Mouse (Mus musculus) layer of hippocampus, postnatal 36 days (tissue): ENCODE data around the gene S100a1. TPM values are rescaled to one million over a fixed set of nuclear protein-coding genes. Genes with fewer than 3 reads are reported as not detected.
A peak's percentile ranks its signal among the peaks of the same experiment; 100 is the strongest.

Source experiments
- DNase-seq, 2 experiments: peaks; one replicate each; pipeline ENCODE4 v3.0.0; 2022
- total RNA-seq, 2 experiments: library from RNA; stranded (reverse); gene quantifications; 2 replicates each; pipeline ENCODE4 v1.2.3; 2021

The S100a1 gene
- total RNA-seq, 2 experiments from 2014 or later: 95.5 to 98.7 TPM

DNA sequence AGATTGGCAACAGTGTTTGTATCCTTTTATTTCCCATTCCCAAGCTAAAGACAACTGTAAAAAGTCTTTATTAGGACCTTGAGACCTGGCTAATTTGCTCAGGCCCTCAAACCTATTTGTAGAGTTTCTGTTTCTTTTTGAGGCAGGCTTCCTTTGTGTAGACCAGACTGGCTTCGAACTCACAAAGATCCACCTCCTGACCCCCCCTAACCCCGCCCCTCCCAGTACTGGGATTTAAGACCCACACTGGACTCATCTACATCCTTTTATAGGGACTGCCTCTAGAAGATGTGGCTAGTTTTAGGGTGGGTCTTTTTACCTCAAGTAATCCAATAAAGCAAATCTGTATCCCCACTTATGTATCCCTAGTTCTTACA lies 4.5 kb downstream of the S100a1 start:
- no peak for DNase-seq

DNA sequence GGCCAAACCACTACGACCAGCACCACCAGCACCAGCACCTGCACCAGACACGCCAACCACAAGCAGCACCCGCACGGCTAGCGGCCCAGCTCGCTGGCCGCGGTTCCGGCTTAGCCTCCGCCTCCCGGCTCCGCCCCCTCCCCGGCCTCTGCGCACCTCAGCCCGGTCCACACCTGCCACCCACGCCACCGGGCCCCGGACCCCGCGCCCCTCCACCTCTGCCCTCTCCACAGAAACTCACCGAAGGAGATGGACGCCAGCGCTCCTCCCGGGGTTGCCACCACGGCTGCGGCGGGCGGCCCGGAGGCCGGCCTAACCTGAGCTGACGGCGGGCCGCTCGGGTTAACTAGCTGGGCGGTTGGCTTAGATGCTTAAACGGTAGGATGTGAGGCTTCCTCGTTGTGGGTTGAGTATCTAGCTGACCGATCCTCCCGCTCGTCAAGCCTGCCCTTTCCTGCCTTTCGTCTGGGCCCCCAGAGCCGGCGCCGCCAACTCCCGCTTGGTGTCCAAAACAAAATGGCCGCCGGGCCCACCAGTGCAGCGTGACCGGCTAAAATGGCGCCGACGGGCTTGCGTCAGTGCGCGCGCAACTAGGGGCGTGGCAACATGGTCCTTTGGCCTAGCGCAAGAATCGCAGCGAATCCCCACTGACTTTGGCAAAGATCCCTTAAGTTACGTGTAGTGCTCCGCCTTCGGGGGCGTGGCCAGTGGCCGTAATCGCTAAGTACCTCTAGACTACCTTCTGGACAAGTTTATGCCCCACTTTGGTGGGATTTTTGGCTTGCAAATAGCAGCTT lies 5.0 kb downstream of the S100a1 start, which contains the start of gene Chtop:
Gene Chtop, minus strand, starts transcription at position 549 of the 797 bp plus-strand sequence.
- peak; percentile 98 to 99 for DNase-seq

DNA sequence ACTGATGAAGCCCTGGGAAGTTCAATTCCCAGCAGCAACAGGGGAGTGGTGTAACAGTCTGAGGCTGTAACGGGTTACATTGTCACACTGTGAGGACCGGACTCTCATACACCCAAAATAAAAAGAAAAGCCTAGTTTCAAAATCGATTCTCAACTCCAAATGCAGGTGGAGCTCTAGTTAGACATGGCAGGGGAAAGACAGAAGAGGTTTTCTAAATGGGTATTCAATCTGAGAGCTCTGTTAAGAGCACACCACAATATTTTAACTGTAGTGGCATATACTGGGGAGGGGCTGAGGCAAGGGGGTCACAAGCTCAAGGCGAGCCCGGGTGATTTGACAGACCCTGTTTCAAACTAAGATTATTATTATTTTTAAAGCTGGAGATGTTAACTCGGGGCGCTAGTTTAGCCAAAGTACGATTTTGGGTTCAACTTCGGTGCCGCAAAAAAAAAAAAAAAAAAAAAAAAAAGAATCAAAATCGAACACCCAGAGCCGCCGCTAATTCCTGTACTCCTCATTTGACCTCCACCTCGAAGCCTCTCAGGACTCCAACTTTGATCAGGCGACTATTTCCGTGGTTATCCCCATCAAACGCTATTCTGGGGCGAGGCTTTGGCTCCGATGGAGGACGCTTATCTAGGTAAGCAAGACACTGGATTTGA lies 5.8 kb downstream of the S100a1 start:
- DNase-seq: no peak

DNA sequence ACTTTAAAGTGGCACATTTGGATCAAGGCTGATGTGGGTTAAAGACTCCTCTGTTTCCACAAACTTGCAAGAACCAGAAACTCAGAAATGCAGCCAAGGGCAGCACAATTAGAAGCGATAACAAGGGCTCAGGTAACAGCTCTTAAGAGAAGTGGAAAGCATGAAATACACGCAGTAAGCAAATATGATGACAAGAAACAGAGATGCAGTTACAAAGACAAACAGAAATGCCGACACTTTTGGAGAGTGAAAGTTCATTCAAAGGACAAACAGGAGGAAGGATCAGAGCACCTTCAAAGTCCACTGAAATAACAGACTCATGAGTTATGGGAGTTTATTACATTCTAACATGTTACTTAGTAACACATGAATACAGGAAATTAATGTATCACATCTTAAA lies 7.8 kb downstream of the S100a1 start:
- DNase-seq: no peak

DNA sequence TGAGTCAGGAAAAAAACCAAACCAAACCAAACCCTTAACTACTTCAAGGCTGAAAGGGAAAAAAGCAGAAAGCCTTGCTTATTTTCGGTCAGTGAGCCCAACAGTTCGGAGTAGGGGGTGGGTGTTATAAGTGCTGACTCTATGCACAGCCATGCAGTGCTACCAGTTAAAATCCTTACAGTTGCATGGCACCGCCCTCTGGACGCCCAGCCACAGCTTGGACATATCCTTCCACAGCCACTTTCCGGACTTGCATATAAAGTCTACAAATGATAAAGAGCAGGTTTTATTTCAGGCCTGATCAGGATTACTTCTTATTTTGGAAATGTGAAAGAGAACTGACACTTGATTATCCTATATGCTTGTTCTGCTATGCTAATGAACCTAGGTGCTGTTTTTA lies 9.0 kb downstream of the S100a1 start:
- DNase-seq: no peak

DNA sequence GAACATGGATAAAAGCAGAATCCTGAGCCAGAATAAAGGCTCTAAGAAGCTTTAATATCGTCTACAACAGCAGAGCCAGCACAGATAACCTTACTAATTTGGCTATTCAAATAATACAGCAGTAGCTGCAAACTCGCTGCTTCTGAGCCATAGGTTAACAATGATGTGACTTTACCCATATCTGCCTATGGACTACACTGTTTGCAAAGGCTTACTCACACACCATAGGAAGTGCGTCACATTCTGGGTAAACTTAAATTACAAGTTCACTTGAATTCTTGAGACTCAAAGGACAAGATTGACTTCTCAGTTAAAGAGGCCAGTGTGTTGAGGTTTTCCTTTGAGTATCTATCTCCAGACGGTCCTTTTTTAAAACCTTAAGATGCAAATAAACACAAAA lies 10.7 kb downstream of the S100a1 start:
- DNase-seq: no peak

DNA sequence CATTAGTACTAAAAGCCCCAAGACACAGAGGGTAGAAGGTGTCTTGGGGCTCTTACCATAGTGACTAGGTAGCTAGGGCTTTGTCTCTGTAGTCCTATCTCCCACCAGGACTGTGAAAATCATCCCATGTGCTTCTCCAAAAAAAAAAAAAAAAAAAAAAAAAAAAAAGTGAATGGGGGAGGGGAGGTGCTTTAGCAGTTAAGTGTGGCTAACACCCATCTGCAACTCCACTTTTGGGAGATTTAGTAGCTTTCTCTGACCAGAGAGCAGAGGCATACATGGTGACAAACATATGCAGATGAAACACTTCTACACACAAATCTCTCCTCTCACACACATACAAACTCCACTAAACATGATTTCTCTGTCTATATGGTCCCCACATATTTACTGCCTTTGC lies 16.6 kb downstream of the S100a1 start:
- no peak for DNase-seq

DNA sequence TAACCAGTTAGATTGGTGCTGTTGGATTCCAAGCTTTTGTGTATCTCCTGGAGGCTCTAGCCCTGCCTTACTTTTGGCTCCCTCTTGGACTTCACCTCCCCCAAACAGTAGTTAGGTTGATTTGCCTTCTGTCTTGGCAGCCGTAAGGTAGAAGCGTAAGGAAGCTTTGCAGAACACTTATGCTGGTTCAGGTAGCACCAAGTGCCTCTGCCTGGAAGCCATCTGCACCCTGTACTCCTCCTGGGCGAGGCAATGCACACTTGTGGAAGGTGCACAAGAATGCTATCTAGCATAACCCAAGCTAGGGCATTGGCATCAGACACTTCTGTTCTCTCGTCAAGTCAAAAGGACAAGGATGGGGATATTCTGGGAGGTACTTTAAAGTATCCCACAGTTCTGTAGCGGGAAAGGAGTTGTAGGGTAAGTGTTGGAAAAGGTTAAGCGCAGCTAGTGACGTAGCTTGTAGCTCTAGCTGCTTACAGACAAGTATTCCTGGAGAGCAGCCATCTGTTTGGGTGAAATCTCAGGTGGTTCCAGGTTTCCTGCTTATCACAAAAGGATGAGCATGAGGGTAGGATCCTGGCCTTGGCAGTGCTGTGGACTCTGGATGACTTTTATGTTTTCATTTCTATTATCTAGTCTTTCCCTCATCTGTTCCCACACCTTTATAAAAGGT lies 18.2 kb downstream of the S100a1 start:
- DNase-seq: no peak

DNA sequence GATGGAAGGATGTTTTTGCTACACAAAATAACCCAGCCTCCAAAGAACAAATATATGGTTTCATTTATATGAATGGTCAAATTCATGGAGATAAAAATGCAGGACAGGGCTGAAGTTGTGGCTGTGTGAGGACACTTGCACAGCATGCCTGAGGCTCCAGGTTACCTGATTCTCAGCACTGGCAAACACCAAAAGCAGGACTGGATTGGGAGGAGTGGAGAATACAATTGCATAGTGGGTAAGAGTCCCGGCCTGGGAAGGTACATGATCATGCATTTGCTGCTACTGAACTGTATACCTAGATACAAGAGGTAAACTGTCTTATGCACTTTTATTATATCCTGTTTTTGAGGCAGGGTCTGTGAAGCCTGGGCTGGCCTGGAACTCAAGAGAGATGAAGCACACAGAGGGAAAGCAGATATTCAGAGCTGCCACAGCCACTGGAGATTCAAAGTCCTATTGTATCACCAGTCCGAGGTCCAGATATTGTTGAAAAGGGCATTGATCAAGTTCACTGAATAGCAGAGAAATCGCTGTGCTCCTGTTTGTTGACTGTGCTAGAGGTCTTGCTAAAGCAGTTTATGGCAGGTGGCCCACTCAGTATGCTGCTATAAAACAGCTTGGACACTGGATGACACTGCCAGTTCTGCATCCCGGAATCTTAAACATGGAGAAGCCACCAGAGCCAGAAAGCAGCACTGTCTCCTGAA lies 20.2 kb downstream of the S100a1 start:
- DNase-seq: no peak

DNA sequence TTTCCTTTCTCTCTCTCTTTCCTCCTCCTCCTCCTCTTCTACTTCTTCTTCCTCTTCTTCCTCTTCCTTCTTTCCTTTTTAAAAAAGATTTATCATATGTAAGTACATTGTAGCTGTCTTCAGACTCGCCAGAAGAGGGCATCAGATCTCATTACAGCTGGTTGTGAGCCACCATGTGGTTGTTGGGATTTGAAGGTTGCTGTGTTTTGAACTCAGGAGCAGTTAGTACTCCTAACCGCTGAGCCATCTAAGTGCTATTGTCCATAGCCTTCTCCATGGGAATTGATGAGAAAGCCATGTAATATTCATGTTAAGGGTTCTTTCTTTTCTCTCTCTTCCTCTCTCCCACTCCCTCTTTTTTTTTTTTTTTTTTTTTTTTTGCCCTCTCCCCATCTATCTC lies 22.8 kb downstream of the S100a1 start:
- DNase-seq: peak in 1 of 2 experiments; percentile 26

DNA sequence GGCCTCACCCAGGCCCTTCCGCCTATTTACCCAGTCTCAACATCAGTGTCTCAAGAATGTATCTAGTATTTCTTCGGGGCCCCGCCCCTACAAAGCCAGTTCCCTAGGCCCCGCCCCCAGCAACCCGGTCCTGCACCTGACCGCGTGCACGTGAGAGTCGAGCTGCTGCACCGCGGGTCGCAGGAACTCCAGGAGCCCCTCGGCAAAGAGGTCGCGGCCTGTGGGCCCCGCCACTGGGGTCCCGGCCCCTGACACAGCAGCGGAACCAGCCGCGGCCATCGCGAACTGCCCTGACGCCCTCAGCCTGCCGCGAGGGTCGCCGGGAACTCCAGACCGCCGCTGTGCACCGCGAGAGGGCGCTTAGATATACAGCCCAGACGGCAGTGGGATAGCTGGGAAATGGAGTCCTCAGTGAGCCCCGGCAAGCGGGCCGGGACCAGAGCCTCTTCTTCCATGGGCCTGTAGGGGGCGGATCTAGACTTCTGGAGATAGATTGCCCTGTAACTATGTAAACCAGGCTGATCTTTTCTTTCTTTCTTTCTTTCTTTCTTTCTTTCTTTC lies 23.4 kb downstream of the S100a1 start, which contains the start of gene Snapin:
Gene Snapin, minus strand, starts transcription at position 338 of the 561 bp plus-strand sequence.
- peak; percentile 94 to 95 for DNase-seq

DNA sequence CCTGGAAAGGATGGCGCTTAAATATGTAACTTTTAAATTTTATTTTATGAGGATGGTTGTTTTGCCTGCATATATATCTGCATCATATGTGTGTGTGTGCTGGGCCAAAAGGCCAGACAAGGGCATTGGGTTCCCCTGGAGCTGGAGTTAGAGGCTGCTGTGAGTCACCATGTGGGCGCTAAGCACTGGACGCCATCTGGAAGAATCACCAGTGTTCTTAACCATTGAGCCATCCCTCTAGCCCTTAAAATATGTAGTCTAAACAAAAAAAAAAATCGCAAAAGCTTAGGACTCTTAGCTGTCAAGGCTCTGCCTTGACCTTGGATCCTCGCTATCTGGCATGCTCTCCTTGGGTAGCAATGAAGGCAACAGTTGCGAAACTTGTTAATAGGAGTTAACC lies 25.6 kb downstream of the S100a1 start:
- no peak for DNase-seq

DNA sequence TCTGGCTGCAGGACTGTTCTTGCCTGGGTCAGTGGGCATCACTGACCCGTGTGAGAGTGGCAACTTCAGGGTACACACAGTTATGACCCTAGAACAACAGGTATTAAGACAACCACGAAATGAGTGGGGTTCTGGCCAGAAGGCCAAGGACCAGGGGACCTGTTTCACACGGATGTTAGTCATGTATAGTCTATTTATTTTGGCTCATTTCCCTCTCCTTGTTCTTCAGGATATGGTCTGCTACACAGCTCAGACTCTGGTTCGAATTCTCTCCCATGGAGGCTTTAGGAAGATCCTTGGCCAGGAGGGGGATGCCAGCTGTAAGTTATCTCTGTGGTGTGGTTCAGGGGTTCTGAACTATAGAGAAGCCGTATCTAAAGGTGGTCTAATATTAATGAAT lies 27.2 kb downstream of the S100a1 start:
- DNase-seq: no peak

DNA sequence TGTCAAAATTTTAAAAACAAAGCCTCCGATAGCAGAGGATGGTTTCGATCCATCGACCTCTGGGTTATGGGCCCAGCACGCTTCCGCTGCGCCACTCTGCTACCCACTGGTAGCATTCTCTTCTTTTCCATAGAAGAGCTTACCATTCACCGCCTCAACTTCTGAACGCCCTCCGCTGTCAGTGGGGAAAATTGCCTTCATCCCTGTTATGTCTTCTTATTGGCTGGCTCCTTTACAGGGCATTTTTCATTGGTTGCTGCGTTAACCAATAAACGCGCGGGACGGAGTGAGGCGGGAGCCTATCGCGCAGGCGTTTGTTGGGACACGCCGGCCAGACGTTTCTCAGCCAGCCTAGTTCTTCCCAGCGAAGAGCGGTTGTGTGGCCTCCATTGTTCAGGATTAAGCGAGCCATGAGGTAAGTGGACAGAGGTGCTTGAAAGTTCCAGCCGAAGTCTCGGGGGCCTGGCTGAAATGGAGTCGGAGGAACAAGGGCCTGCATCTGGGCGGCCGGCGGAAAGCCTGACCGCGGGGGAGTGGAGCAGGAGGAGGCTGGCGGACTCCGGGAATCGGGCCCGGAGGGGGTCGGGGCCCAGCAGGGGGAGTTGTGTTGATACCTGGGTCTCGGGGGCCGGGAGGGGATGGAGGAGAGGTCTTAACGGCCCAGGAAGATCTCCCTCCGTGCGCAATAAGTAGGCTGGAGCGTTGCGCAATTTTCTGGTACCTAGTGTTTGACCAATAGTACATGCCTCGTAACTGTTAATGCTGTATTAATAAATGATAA lies 38.2 kb downstream of the S100a1 start, which contains the start of gene Ilf2:
Gene Ilf2, plus strand, starts transcription at position 296 of the 781 bp plus-strand sequence.
- peak; percentile 93 to 95 for DNase-seq

DNA sequence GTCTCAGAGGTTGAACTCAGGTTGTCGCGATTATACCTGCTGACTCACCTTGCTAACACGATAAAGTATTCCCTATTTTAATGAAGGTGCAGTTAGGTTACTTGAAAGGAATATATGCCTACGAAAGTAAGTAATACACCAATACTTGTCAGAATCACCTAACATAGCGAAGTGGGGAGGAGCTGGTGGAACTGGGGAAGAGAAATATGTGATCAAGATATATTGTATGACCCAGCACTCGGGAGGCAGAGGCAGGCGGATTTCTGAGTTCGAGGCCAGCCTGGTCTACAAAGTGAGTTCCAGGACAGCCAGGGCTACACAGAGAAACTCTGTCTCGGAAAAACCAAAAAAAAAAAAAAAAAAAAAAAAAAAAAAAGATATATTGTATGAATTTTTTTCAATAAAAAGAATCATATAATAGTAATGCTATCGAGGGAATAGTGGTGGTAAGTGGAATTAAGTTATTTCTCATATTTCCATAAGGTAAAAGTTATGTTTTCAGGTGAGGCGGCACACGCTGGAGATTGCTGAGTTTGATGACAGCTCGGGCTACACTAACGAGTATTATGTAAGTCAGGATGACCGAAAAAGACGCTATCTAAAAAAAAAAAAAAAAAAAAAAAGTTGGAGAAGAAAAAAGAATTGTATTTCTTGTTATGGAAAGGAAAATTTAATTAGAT lies 38.9 kb downstream of the S100a1 start:
- no peak for DNase-seq

DNA sequence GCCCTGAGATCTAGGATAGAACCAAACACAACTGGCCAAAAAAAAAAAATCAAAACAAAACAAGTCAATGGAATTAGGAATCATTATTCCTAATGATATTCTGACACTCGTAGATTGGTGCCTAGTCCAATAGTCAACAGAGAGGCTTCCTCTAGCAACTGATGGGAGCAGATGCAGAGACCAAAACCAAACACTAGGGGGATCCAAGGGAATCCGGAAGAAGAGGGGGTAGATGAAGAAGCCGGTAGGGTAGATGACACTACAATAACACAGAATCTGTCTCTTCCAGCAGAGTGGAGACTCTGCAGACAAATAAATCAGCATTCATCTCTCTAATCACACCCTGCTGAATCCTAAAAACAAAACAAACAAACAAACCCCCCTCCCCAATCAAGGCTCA lies 42.0 kb downstream of the S100a1 start:
- no peak for DNase-seq

DNA sequence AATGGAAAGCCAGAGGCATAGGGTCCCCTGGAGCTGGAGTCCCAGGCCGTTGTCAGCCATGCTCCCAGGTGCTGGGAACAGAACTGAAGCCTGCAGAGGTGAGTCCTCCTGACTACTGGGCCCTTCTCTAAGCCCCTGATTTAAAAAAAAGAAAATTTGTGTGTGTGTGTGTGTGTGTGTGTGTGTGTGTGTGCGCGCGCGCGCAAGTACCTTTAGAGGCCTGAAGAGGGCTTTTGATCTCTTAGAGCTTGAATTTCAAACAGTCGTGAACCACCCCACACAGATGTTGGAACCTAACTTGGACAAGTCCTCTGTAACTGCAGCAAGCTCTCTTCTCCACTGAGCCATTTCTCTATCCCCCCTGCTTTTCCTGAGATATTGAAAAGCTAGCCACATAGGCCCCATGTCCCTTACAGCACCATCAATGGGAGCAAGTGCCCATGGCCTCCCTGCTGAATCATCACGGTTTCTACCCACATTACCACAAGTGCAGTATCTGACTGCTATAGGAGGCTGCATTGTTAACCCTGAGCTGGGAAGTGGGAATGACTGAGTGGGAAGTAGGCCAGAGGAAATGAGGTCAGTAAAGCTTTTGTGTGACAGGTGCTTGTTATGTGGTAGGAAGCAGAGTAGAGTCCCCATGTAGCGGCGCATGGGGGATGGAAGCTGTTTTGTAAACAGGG lies 46.4 kb downstream of the S100a1 start:
- no peak for DNase-seq

DNA sequence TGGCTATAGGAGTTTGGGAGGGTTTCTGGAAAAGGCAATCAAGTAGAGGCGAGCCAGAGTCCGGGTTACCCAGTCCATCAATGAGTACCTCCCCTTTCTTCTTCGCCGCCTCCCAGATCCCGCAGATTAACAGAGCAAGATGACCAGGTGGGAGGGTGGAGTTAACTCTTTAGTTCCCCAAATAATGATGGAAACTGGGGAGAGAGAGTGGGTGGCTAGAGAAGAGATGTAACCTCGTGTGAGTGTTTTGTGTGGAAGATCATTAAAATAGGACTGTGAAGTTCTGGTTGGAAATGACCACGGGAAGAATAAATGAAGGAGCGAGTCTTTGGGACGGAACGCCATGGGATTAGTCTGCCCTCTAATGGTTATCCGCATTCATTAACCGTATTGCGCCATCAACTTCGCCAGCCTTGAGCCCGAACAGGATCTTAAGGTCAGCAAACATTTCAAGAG lies 47.9 kb downstream of the S100a1 start:
- DNase-seq: peak in 1 of 2 experiments; percentile 48

DNA sequence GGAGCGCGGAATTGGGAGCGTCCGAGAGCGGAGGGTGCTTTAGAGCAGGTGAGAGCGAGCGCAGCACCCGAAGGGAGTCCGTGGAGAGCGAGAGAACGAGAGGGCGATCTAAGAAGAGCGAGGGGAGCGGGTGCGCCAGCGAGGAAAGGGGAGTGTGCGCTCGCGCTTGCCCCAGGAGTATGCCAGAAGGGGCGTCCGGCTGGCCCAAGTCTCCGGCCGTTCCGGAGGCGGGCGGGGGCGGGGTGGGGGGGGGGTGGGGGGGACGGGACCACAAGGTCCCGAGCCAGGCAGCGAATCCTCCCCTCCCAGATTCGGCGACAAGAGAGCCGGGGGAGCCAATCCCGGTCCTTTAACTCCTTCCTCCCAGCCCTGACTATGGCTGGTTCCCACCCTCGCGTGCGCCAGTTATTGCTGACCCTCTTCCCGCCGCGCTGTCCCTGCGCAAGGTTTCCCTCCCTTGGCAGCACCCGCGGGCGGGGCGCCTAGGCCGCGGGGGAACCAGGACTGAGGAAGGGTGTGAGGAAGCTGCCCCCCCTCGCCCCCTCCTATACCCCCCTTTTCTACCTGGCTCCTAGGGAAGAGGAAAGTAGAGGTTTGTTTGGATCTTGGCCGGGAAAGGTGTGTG lies 48.4 kb downstream of the S100a1 start, which contains the start of gene Npr1:
Gene Npr1, minus strand, starts transcription at position 181 of the 625 bp plus-strand sequence.
- DNase-seq: no peak
